In genomic region chr12:112646139-112646538, GRCm38 (mm10) we compare ENCODE assay signal across 8 mouse cellular contexts. TPM values are rescaled to one million over a fixed set of nuclear protein-coding genes. Genes with fewer than 3 reads are reported as not detected.
A peak's percentile ranks its signal among the peaks of the same experiment; 100 is the strongest.
DNase-seq lines count a peak whose midpoint lies in the region; ATAC-seq lines count a peak whose summit lies in the region.

No protein-coding gene starts in this region.

- no peak for DNase-seq in kidney, adult 9 months
- DNase-seq in forebrain, embryonic 10.5 days (ENCODE audit: extremely low spot score, low spot score): no peak
- DNase-seq in cerebellum, adult 9-10 months: no peak
- no peak for DNase-seq in urinary bladder, postnatal 10 days (ENCODE audit: low spot score)
- no peak for DNase-seq in gastrocnemius, postnatal 4 days (ENCODE audit: low spot score in 2 of 2)

- WGBS in kidney, embryonic 15.5 days: 24% methylated on average over 6 of the region's 6 CpGs
- WGBS in forebrain, embryonic 10.5 days: 69% methylated on average over 6 of the region's 6 CpGs
- WGBS in limb, embryonic 12.5 days: 53% methylated on average over 6 of the region's 6 CpGs
- 61% methylated on average over 6 of the region's 6 CpGs for WGBS in neural tube, embryonic 14.5 days

- H3K27ac ChIP-seq in kidney, embryonic 15.5 days: 0 out of 2 replicates have a peak overlapping the region, but pooled peaks have one; percentile 95
- H3K27ac ChIP-seq in forebrain, embryonic 10.5 days: no peak overlapping the region
- H3K27ac ChIP-seq in limb, embryonic 12.5 days: no peak overlapping the region
- H3K27ac ChIP-seq in neural tube, embryonic 14.5 days (ENCODE audit: low read depth, low read length): no peak overlapping the region

- H3K9ac ChIP-seq in kidney, embryonic 15.5 days: peak overlapping the region; percentile 81
- H3K9ac ChIP-seq in limb, embryonic 12.5 days (replicated peaks): peak overlapping the region; percentile 83
- H3K9ac ChIP-seq in neural tube, embryonic 14.5 days (replicated peaks; ENCODE audit: low read depth, low read length): no peak overlapping the region

- H3K27me3 ChIP-seq in kidney, embryonic 15.5 days: no peaks in the 10 kb centered on the region
- peaks cover 7% of the 10 kb centered on the region; the same call in 1 of the 2 replicates for H3K27me3 ChIP-seq in forebrain, embryonic 10.5 days (ENCODE audit: poor library complexity, severe bottlenecking)
- no peaks in the 10 kb centered on the region for H3K27me3 ChIP-seq in limb, embryonic 12.5 days
- no peaks in the 10 kb centered on the region for H3K27me3 ChIP-seq in neural tube, embryonic 14.5 days (ENCODE audit: control insufficient read depth, insufficient read depth, low read length)

- H3K4me3 ChIP-seq in kidney, embryonic 15.5 days (replicated peaks): peak overlapping the region; percentile 89
- peak overlapping the region; percentile 73 for H3K4me3 ChIP-seq in forebrain, embryonic 10.5 days
- peak overlapping the region; percentile 79 for H3K4me3 ChIP-seq in limb, embryonic 12.5 days (replicated peaks)
- no peak overlapping the region for H3K4me3 ChIP-seq in neural tube, embryonic 14.5 days (ENCODE audit: low read depth, low read length)

- no peaks in the 10 kb centered on the region for H3K9me3 ChIP-seq in kidney, embryonic 15.5 days (replicated peaks)
- no peaks in the 10 kb centered on the region for H3K9me3 ChIP-seq in forebrain, embryonic 10.5 days
- no peaks in the 10 kb centered on the region for H3K9me3 ChIP-seq in limb, embryonic 12.5 days
- H3K9me3 ChIP-seq in neural tube, embryonic 14.5 days (ENCODE audit: control insufficient read depth, low read length): no peaks in the 10 kb centered on the region

- peaks cover 44% of the 10 kb centered on the region for H3K36me3 ChIP-seq in kidney, embryonic 15.5 days
- peaks cover 47% of the 10 kb centered on the region for H3K36me3 ChIP-seq in forebrain, embryonic 10.5 days (replicated peaks)
- H3K36me3 ChIP-seq in limb, embryonic 12.5 days: peaks cover 42% of the 10 kb centered on the region
- H3K36me3 ChIP-seq in neural tube, embryonic 14.5 days (ENCODE audit: control insufficient read depth, insufficient read depth, low read length): 0 out of 2 replicates have a peak, but pooled peaks cover 5% of the 10 kb centered on the region

- no peak for ATAC-seq in kidney, embryonic 15.5 days (replicated peaks; ENCODE audit: low FRiP score)
- ATAC-seq in limb, embryonic 12.5 days (ENCODE audit: insufficient number of reproducible peaks, insufficient read depth, low FRiP score, low TSS enrichment, low read depth): no peak
- ATAC-seq in neural tube, embryonic 14.5 days (ENCODE audit: low read depth): no peak

- H3K4me2 ChIP-seq in kidney, embryonic 15.5 days: peak overlapping the region; percentile 88
- peak overlapping the region; percentile 76 for H3K4me2 ChIP-seq in limb, embryonic 12.5 days
- peak overlapping the region; percentile 88; the same call in 1 of the 2 replicates for H3K4me2 ChIP-seq in neural tube, embryonic 14.5 days (ENCODE audit: low read depth, low read length)

- peaks cover 33% of the 10 kb centered on the region for H3K4me1 ChIP-seq in kidney, embryonic 15.5 days
- H3K4me1 ChIP-seq in forebrain, embryonic 10.5 days: peaks cover 35% of the 10 kb centered on the region
- H3K4me1 ChIP-seq in limb, embryonic 12.5 days (replicated peaks): peaks cover 20% of the 10 kb centered on the region
- peaks cover 14% of the 10 kb centered on the region for H3K4me1 ChIP-seq in neural tube, embryonic 14.5 days (ENCODE audit: control insufficient read depth, insufficient read depth, low read length)

RNA-seq across cellular contexts. Expression of gene Siva1, which starts 1.7 kb away (rescaled TPM):
- 255 and 266 TPM in 2 replicates for polyA plus RNA-seq in kidney, embryonic 15.5 days (2015; fragmentation: Nextera tagmentation; extraction: Ambion mirVana)
- 361 and 369 TPM in 2 replicates for polyA plus RNA-seq in forebrain, embryonic 10.5 days (2016; fragmentation: Nextera tagmentation; extraction: Ambion mirVana)
- 248 and 258 TPM in 2 replicates for polyA plus RNA-seq in limb, embryonic 12.5 days (2016; fragmentation: Nextera tagmentation; extraction: Ambion mirVana)
- polyA plus RNA-seq in neural tube, embryonic 14.5 days (2014; fragmentation: Nextera tagmentation; extraction: Ambion mirVana): 44.7 and 46.8 TPM in 2 replicates
- 10 to 100 TPM; 42.9 to 43.8 TPM for total RNA-seq in gastrocnemius, postnatal 4 days (2021)

RNA-seq across cellular contexts. Expression of gene Adssl1, which starts 26.3 kb away (rescaled TPM):
- 11.6 and 12.4 TPM in 2 replicates for polyA plus RNA-seq in kidney, embryonic 15.5 days (2015; fragmentation: Nextera tagmentation; extraction: Ambion mirVana)
- 4.9 and 6.6 TPM in 2 replicates for polyA plus RNA-seq in forebrain, embryonic 10.5 days (2016; fragmentation: Nextera tagmentation; extraction: Ambion mirVana)
- polyA plus RNA-seq in limb, embryonic 12.5 days (2016; fragmentation: Nextera tagmentation; extraction: Ambion mirVana): 9.2 and 10.0 TPM in 2 replicates
- polyA plus RNA-seq in neural tube, embryonic 14.5 days (2014; fragmentation: Nextera tagmentation; extraction: Ambion mirVana): 2.7 and 3.4 TPM in 2 replicates
- total RNA-seq in gastrocnemius, postnatal 4 days (2021): 100 to 1,000 TPM; 221 to 269 TPM

RNA-seq across cellular contexts. Expression of gene Akt1, which starts 28.5 kb away (rescaled TPM):
- polyA plus RNA-seq in kidney, embryonic 15.5 days (2015; fragmentation: Nextera tagmentation; extraction: Ambion mirVana): 53.7 and 56.7 TPM in 2 replicates
- 39.2 and 41.9 TPM in 2 replicates for polyA plus RNA-seq in forebrain, embryonic 10.5 days (2016; fragmentation: Nextera tagmentation; extraction: Ambion mirVana)
- 67.0 and 156 TPM in 2 replicates for polyA plus RNA-seq in limb, embryonic 12.5 days (2016; fragmentation: Nextera tagmentation; extraction: Ambion mirVana)
- 57.9 and 59.2 TPM in 2 replicates for polyA plus RNA-seq in neural tube, embryonic 14.5 days (2014; fragmentation: Nextera tagmentation; extraction: Ambion mirVana)
- total RNA-seq in gastrocnemius, postnatal 4 days (2021): 100 to 1,000 TPM; 258 to 259 TPM

RNA-seq across cellular contexts. Expression of gene Zbtb42, which starts 32.5 kb away (rescaled TPM):
- polyA plus RNA-seq in kidney, embryonic 15.5 days (2015; fragmentation: Nextera tagmentation; extraction: Ambion mirVana): 4.0 and 4.6 TPM in 2 replicates
- polyA plus RNA-seq in forebrain, embryonic 10.5 days (2016; fragmentation: Nextera tagmentation; extraction: Ambion mirVana): 4.1 and 4.3 TPM in 2 replicates
- polyA plus RNA-seq in limb, embryonic 12.5 days (2016; fragmentation: Nextera tagmentation; extraction: Ambion mirVana): 1.4 and 2.7 TPM in 2 replicates
- polyA plus RNA-seq in neural tube, embryonic 14.5 days (2014; fragmentation: Nextera tagmentation; extraction: Ambion mirVana): 1.3 and 3.5 TPM in 2 replicates
- total RNA-seq in gastrocnemius, postnatal 4 days (2021): 1 to 10 TPM; 2.2 to 3.1 TPM

RNA-seq across cellular contexts. Expression of gene Inf2, which starts 57.6 kb away (rescaled TPM):
- polyA plus RNA-seq in kidney, embryonic 15.5 days (2015; fragmentation: Nextera tagmentation; extraction: Ambion mirVana): 3.8 and 4.8 TPM in 2 replicates
- polyA plus RNA-seq in forebrain, embryonic 10.5 days (2016; fragmentation: Nextera tagmentation; extraction: Ambion mirVana): 1.1 and 1.3 TPM in 2 replicates
- 2.0 and 2.2 TPM in 2 replicates for polyA plus RNA-seq in limb, embryonic 12.5 days (2016; fragmentation: Nextera tagmentation; extraction: Ambion mirVana)
- polyA plus RNA-seq in neural tube, embryonic 14.5 days (2014; fragmentation: Nextera tagmentation; extraction: Ambion mirVana): 0.20 and 2.1 TPM in 2 replicates
- total RNA-seq in gastrocnemius, postnatal 4 days (2021): 10 to 100 TPM; 21.2 to 24.0 TPM
